Mouse (Mus musculus): ENCODE results near the gene Osbpl9.

Gene Osbpl9

GRCm38 (mm10) chr4:109210253-109210652 lies 8.2 kb upstream of the Osbpl9 start:
- intact Hi-C loops (cut with DNase I): no loop called here

- intact Hi-C loops (cut with DNase I): no loop called here
Observed at GRCm38 (mm10) chr4:109207524-109207923, 5.5 kb upstream of the Osbpl9 start.

- intact Hi-C loops (cut with DNase I): no loop called here
Observed at GRCm38 (mm10) chr4:109204416-109204815, 2.3 kb upstream of the Osbpl9 start.

- intact Hi-C loops (cut with DNase I): no loop called here
Observed at GRCm38 (mm10) chr4:109203931-109204330, 1.9 kb upstream of the Osbpl9 start.

GRCm38 (mm10) chr4:109199069-109199468 lies 3.0 kb downstream of the Osbpl9 start:
- intact Hi-C loops (cut with DNase I): no loop called here

- intact Hi-C loops (cut with DNase I): no loop called here
Observed at GRCm38 (mm10) chr4:109195900-109196629, 6.0 kb downstream of the Osbpl9 start.

- intact Hi-C loops (cut with DNase I): no loop called here
Observed at GRCm38 (mm10) chr4:109193886-109194285, 8.2 kb downstream of the Osbpl9 start.

- intact Hi-C loops (cut with DNase I): no loop called here
Observed at GRCm38 (mm10) chr4:109191598-109191997, 10.5 kb downstream of the Osbpl9 start.

GRCm38 (mm10) chr4:109185616-109186405 lies 16.3 kb downstream of the Osbpl9 start:
- intact Hi-C loops (cut with DNase I): no loop called here

GRCm38 (mm10) chr4:109175677-109176076 lies 26.4 kb downstream of the Osbpl9 start:
- intact Hi-C loops (cut with DNase I): no loop called here

GRCm38 (mm10) chr4:109173775-109174440 lies 28.2 kb downstream of the Osbpl9 start:
- intact Hi-C loops (cut with DNase I): no loop called here

GRCm38 (mm10) chr4:109173369-109173768 lies 28.7 kb downstream of the Osbpl9 start:
- intact Hi-C loops (cut with DNase I): no loop called here

- intact Hi-C loops (cut with DNase I): loop anchor here (5.0 to 10.0 kb wide), 2 partner anchors 291 to 383 kb away; partner anchors contain the start of genes Rab3b and Zfyve9
Observed at GRCm38 (mm10) chr4:109165521-109166173, 36.4 kb downstream of the Osbpl9 start.

- intact Hi-C loops (cut with DNase I): no loop called here
Observed at GRCm38 (mm10) chr4:109156481-109157261, 45.4 kb downstream of the Osbpl9 start.

GRCm38 (mm10) chr4:109156073-109156472 lies 46.0 kb downstream of the Osbpl9 start:
- intact Hi-C loops (cut with DNase I): no loop called here

GRCm38 (mm10) chr4:109150214-109150613 lies 51.9 kb downstream of the Osbpl9 start:
- intact Hi-C loops (cut with DNase I): no loop called here

- intact Hi-C loops (cut with DNase I): loop anchor here (5.0 kb wide), 2 partner anchors 42 to 92 kb away; no protein-coding TSS in a partner anchor
Observed at GRCm38 (mm10) chr4:109149411-109149810, 52.7 kb downstream of the Osbpl9 start.

GRCm38 (mm10) chr4:109147278-109148038 lies 54.6 kb downstream of the Osbpl9 start:
- intact Hi-C loops (cut with DNase I): loop anchor here (5.0 kb wide), 2 partner anchors 40 to 90 kb away; no protein-coding TSS in a partner anchor

- intact Hi-C loops (cut with DNase I): no loop called here
Observed at GRCm38 (mm10) chr4:109143091-109143490, 59.0 kb downstream of the Osbpl9 start.

- intact Hi-C loops (cut with DNase I): no loop called here
Observed at GRCm38 (mm10) chr4:109138551-109138950, 63.5 kb downstream of the Osbpl9 start.

All from adrenal gland (tissue).